Mouse (Mus musculus) embryonic fibroblast, embryonic 13.5 days (primary cell): ENCODE results near the gene Copg2.

Source experiments
- CTCF ChIP-seq: IDR thresholded peaks from 2 replicates; pipeline ENCODE4 v1.5.1; 2011; ENCODE audit warnings: mild to moderate bottlenecking, control low read depth, low read length, moderate library complexity, borderline replicate concordance; ENCODE audit not compliant: insufficient read depth
- POLR2A ChIP-seq: IDR thresholded peaks from 2 replicates; pipeline ENCODE4 v1.6.1; 2011; ENCODE audit warnings: low read depth, mild to moderate bottlenecking, control low read depth, low read length, moderate library complexity

DNA sequence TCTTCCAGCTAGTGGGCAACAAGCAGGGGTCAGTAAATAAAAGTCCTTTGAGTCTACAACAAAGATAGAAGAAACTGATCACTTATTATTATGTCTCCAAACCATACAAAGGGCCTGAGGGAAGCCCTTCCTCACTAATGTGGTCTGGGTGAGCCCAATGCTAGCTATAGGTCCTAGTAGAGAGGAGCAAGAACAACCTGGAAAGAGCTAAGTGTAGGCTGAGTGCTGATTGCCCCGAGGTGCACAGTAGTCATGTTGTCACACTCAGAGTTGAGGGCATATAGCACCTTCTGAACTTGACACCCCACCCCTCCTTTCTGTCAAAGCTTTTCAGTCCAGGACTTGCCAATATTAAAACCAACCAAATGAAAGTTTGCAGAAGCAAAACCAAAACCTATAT is 146.7 kb downstream of the Copg2 start:
- TF ChIP-seq POLR2A, result no peak; the same call in 1 of the 2 replicates
- TF ChIP-seq CTCF, result no peak
